Mouse (Mus musculus) layer of hippocampus, adult 2 months (tissue): ENCODE data around the gene Fndc5. TPM values are rescaled to one million over a fixed set of nuclear protein-coding genes. Genes with fewer than 3 reads are reported as not detected.

ENCODE experiments used
- DNase-seq, 2 experiments: peaks; one replicate each; pipeline ENCODE4 v3.0.0; 2022; ENCODE audit warnings: low spot score in 2 of 2
- H3K27ac ChIP-seq: fragments of 200-600 bp; 2 replicates; pipeline ENCODE4 v1.8.1; 2022
- H3K4me3 ChIP-seq: fragments of 200-600 bp; 2 replicates; pipeline ENCODE4 v1.8.1; 2022; ENCODE audit warnings: mild to moderate bottlenecking
- CTCF ChIP-seq: fragments of 200-600 bp; conservative IDR thresholded peaks from 2 replicates; pipeline ENCODE4 v1.8.1; 2022; ENCODE audit warnings: antibody characterized with exemption, mild to moderate bottlenecking, moderate library complexity
- total RNA-seq, 2 experiments: library from RNA; stranded (reverse); gene quantifications; 2 replicates each; pipeline ENCODE4 v1.2.3; 2021

The Fndc5 gene
- total RNA-seq, 2 experiments from 2014 or later = 77.5 to 78.6 TPM

DNA sequence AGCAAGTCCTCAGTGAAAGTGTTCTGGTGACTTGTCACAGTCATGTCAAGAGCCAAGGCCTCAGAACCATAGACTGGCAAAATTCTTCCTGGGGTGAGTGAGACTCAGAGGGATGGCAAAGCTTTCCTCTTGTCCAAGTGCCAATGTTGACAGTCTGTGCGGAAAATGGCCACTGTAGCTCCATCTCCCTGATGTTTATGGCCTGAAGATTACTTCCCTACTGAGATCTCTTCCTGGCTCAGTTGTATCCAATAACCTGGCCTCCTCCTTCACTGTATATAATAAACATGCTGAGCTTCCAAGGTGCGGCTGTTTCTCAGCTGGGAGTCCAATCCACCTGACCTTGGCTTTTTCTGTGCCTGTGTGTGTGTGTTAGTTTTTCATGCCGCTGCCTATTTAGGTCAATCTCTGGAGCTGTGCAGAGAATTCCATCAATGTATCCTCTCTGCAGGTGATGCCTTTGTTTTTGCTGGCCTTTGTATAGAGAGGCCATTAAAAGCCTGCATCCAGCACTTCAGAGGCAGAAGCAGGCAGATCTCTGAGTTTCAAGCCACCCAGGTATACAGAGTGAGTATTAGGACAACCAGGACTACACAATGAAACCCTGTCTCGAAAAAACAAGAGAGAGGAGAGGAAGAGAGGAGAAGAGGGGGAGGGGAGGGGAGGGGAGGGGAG, 24.9 kb downstream of the Fndc5 start:
- DNase-seq = no peak
- no peak overlapping the region for H3K4me3 ChIP-seq
- no peak for TF ChIP-seq CTCF
- no peak overlapping the region for H3K27ac ChIP-seq

DNA sequence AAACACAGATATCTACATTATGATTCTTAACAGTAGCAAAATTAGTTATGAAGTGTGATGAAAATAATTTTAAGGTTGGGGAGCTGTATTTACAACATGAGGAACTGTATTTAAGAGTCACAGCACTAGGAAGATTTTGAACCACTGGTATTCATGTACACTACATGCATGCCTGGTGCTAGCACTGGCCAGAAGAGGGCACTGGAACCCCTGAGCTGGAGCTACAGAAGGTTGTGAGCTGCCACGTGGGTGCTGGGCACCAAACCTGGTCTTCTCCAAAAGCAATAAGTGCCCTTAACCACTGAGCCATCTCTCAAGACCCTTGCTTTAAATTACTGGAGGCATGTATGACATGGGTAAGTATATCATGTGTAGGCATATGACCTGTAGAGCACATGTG, 35.7 kb downstream of the Fndc5 start:
- H3K27ac ChIP-seq = no peak overlapping the region
- DNase-seq = no peak
- TF ChIP-seq CTCF = peak; percentile 45
- H3K4me3 ChIP-seq = no peak overlapping the region

DNA sequence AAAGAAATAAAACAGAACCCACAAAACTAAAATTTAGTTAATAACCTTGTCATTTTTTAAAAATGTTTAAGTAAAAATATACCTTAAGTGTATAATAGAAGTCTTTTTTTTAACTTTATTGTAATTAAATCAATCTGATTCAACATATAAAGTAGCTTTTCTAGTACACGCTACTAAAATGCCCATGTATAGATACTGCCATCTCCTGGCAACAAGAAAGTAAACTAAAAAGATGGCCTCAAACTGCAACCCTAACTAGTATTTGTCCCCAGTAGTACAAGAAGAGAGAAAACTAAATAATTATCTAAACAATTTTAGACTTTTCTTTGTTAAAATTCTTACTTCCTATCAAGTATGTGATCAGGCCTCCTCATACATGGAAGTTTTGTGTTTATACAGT, 42.8 kb downstream of the Fndc5 start:
- peak; percentile 72 for TF ChIP-seq CTCF
- no peak for DNase-seq
- Histone ChIP-seq H3K27ac (no peak overlapping the region), H3K4me3 (no peak overlapping the region)

DNA sequence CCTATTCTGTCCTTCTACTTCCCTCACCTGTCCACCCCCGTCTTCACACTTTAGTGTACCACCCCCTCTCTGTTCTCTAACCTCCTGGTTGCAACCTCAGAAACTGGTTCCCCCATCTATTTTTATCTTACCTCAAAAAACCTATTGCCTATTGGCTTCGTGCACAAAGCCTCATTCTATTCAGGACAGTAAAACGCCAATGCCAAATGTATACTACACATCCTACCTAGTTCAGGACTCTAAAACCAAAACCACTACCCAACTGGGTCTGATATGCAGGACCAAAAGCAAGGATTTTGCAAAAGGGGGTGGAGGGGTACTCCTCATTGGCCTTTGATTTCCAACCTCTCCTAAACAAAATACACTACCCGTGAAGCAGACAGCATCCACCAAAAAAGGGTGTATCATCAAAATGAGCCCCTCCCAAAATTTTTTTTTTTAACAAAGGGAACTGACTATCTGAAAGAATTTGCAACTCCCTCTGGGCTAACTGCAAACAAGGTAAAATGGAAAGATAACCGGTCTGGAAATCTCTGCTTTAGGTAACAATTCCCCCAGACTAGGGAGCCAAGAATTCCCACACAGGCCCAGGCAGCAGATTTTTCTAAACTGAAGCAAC, 51.4 kb downstream of the Fndc5 start:
- Histone ChIP-seq H3K27ac (peak overlapping the region; percentile 95), H3K4me3 (peak overlapping the region; percentile 94)
- no peak for DNase-seq
- TF ChIP-seq CTCF = no peak

DNA sequence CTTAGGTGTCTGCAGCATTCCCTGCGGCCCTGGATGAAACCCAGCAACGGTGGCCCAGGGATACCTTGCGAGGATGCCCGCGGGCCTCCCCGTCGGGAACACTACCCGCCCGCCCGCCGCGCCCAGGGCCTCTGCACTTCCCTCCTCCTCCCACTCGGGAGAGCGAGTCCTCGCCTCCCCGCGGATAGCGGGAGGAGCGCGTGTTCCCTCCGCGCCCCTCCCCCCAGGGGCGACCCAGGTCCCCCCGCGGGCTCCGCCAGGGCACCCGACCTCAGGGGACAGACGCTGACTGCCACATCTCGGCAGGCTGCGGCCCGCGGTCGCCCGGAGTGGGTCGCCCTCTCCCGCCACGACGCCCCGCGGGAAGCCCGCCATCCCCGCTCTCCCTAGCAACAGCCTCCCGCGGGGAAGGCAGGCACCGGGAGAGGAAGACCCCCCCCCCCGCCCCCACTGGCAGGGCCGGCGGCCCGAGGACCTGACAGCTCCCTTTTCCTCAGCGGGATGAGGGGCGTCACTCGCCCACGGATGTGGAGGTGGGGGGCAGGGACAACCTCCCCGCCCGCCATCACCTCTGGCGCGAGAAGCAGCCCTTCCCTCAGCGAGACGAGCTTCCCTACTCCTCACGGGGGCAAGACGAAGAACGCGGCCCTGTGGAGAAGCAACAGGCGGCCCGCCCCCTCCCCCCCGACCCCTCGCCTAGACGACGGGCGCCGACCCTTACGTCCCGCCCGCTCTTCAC, 52.2 kb downstream of the Fndc5 start:
- peak overlapping the region; percentile 94 for H3K4me3 ChIP-seq
- DNase-seq = peak; percentile 36 to 49
- TF ChIP-seq CTCF = 0 out of 2 replicates have a peak, but pooled peaks have one; percentile 19
- H3K27ac ChIP-seq = peak overlapping the region; percentile 95

DNA sequence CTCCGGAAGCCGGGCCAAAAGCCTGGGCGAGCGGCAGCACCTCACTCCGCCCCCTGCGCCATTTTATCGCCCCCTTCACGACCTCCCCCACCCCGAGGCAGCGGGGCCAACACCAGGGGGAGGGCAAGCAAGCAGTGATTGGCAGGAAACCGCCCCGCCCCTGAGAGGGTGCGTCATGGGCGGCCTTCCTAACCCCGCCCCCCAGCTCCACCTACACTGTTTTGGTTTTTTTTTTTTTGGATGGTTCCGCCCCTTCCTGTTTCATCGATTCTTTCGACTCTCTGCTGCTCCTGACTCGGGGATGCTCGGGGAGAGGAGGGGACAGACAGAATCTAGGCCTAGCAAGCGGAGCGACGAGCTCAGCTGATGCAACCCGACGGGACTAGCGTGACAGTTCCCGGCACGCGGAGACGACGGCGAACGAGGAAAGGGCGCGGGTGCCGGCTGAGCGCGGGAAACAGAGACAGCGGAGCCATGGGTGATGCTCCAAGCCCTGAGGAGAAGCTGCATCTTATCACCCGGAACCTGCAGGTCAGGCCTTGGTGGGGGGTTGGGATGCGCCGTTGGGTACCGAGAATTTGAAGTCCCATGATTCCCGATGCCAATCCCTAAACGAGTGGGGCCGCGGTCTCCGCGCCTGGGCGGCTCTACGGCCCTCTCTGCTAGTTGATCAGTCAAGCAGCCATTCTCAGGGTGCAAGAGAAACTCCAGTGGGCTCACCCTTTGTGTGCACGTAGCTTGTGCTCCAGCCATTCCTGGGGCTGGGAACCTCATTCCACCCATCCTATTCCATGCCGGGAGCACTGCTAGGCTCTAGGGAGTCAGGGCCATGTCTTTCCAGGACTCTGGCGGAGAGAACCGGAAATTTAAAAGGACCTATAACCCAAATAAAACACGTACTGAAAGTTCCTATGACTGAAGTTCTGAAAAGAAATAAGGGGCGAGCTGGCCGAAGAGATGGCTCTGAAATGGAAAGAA, 53.0 kb downstream of the Fndc5 start, which contains the start of the genes S100pbp and Yars:
Gene S100pbp (minus strand): TSS at position 186 of the 978 bp plus-strand sequence.
Gene Yars (plus strand): TSS at position 219 of the 978 bp plus-strand sequence.
- DNase-seq = peak; percentile 97
- H3K27ac ChIP-seq = peak within 1 kb of the TSS; percentile 95
- H3K4me3 ChIP-seq = peak within 1 kb of the TSS; percentile 94
- no peak for TF ChIP-seq CTCF

DNA sequence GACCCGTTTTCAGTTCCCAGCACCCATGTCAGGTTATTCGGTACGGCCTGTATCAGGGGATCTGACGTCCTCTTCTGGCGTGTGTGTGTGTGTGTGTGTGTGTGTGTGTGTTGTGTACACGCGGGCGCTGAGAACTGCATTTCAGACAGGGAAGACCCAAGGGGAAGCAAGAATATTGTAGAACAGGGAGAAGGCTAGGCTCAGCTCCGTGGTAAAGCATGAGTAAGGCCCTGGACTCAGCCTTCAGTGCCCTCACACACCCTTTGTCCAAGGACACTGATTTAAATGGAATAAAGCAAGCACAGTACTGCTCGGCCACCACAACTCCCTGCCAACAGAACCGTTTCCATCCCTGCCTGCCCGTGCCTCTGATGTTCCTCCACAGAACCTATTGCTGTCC, 53.7 kb downstream of the Fndc5 start:
- peak overlapping the region; percentile 94 for H3K4me3 ChIP-seq

DNA sequence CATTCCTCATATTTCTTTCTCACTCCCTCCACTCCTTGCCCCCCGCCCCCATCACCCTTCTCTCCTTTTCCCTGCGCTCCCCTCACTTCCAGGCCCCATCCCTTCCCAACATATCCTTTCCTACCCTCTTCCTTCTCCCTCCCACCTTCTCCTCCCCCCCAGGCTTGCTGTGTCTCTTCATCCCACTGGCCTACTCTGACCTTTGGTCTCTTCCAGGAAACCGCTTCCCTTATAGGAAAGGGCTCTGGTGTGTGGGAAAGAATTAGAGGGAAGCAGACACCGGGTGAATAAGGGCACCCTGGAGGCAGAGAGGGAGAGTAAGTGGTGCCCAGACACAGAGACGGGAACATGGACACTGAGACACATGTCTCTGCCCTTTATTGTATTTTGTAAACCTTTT, 54.9 kb downstream of the Fndc5 start:
- H3K4me3 ChIP-seq = no peak overlapping the region

More for the DNA sequence above, 53.7 kb downstream of the Fndc5 start:
- TF ChIP-seq CTCF = no peak
- no peak for DNase-seq
- peak overlapping the region; percentile 93; the same call in 1 of the 2 replicates for H3K27ac ChIP-seq

More for the DNA sequence above, 54.9 kb downstream of the Fndc5 start:
- no peak for TF ChIP-seq CTCF
- DNase-seq = no peak
- H3K27ac ChIP-seq = no peak overlapping the region

Other genes with a start within 250 kb of the Fndc5 start
- 10 to 100 TPM; 35.2 to 39.9 TPM for gene Azin2, start 174.6 kb upstream of the Fndc5 start, total RNA-seq
- gene Ak2, start 145.0 kb upstream of the Fndc5 start, total RNA-seq = 10 to 100 TPM; 26.1 to 29.1 TPM
- 10 to 100 TPM; 41.0 to 42.4 TPM for gene Rnf19b, start 78.7 kb upstream of the Fndc5 start, total RNA-seq
- gene Tmem54, start 31.5 kb upstream of the Fndc5 start, total RNA-seq = not detected
- gene Hpca, start 15.0 kb upstream of the Fndc5 start, total RNA-seq = 1,000 to 10,000 TPM; 2,418 to 2,601 TPM
- gene S100pbp, start 52.7 kb downstream of the Fndc5 start, total RNA-seq = 10 to 100 TPM; 33.6 to 36.0 TPM
- 10 to 100 TPM; 93.4 to 95.1 TPM for gene Yars, start 52.8 kb downstream of the Fndc5 start, total RNA-seq
- gene C77080, start 124.4 kb downstream of the Fndc5 start, total RNA-seq = 1 to 10 TPM; 6.7 to 7.4 TPM
- gene Sync, start 150.6 kb downstream of the Fndc5 start, total RNA-seq = 1 to 10 TPM in 1 of 2 experiments, under 1 TPM in 1; 0.98 to 1.1 TPM
- 100 to 1,000 TPM; 117 to 130 TPM for gene Rbbp4, start 198.4 kb downstream of the Fndc5 start, total RNA-seq
- gene Zbtb8os, start 198.7 kb downstream of the Fndc5 start, total RNA-seq = 10 to 100 TPM; 31.8 to 32.3 TPM
- gene Zbtb8a, start 241.1 kb downstream of the Fndc5 start, total RNA-seq = 1 to 10 TPM; 4.1 TPM